Mouse (Mus musculus): ENCODE results near the gene 4933407L21Rik. TPM values are rescaled to one million over a fixed set of nuclear protein-coding genes. Genes with fewer than 3 reads are reported as not detected.

The 4933407L21Rik gene
- polyA plus RNA-seq (2012; ENCODE audit: insufficient read depth, insufficient read length, low replicate concordance, missing spikeins): not detected in 2 replicates

DNA sequence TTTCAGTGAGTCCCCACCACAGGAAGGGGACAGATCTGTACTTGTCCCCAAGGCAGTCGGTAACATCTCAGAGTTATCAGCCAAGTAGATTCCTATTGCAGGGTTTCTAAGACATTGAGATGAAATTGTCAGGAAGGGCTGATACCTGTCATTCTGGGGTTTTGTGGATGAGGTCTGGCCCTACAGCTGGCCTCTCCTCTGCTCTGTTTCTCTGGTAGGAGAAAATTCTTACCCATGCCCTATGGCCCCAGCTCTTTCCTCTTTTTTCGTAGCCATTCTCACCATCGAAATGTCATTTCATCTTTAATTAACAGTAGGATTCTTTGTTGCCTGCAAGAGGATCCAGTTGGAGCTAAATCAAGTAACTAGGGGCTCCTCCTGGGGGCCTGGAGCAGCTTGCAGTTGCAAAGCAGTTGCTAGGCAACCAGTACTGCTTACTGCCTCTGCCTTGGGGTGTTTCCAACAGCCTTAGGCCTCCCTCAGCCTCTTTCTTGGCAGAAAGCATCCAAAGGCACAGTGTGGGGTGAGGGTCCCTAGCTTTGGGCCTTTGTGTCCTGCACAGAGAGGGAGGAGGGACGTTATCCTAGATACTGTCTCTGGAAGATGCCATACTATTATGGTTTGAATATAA, at the start of gene 4933407L21Rik:
4933407L21Rik (plus strand) TSS at position 427 of the 631 bp plus-strand sequence.
- 9% methylated on average over 4 of the region's 4 CpGs for WGBS

DNA sequence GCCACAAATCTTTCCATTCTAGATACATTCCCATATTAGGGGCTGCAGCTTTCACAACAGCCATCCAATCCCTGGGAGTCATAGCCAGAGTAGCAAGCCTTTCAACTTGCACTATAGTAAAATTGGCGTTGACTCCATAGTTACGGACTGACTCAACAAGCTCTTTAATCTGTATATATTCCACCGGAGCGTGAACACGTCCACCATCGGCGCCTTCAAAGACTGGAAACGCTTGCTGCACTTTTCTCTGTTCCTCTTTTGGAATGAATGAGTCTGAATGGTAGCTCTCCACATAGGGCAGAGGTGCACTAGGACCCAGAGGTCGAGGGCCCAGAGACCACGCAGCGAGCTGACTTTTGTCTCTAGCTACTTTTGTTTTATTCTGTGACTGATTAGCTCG, 46.3 kb upstream of the 4933407L21Rik start:
- no peak for TF ChIP-seq POLR2A (IDR thresholded peaks at IDR 0.05; ENCODE audit: insufficient read depth, low read depth, low read length)
- TF ChIP-seq CTCF (IDR thresholded peaks at IDR 0.05; ENCODE audit: insufficient read depth, low read depth, low read length): no peak
- H3K4me1 ChIP-seq (ENCODE audit: control insufficient read depth, insufficient read depth, low read length): no peaks in the 10 kb centered on the region
- H3K27ac ChIP-seq (ENCODE audit: insufficient read depth, low read depth, low read length): no peak overlapping the region
- 91% methylated on average over 12 of the region's 12 CpGs for WGBS
- H3K4me3 ChIP-seq (ENCODE audit: insufficient read depth, low read depth, low read length): no peak overlapping the region

More for the DNA sequence above, at the start of gene 4933407L21Rik:
- Histone ChIP-seq H3K27ac (ENCODE audit: insufficient read depth, low read depth, low read length) (peak within 1 kb of the TSS; percentile 89), H3K4me1 (ENCODE audit: control insufficient read depth, insufficient read depth, low read length) (peaks cover 31% of the 10 kb centered on the region), H3K4me3 (ENCODE audit: insufficient read depth, low read depth, low read length) (peak within 1 kb of the TSS; percentile 4; the same call in 1 of the 2 replicates)
- no peak for TF ChIP-seq POLR2A (IDR thresholded peaks at IDR 0.05; ENCODE audit: insufficient read depth, low read depth, low read length)
- no peak for TF ChIP-seq CTCF (IDR thresholded peaks at IDR 0.05; ENCODE audit: insufficient read depth, low read depth, low read length)

DNA sequence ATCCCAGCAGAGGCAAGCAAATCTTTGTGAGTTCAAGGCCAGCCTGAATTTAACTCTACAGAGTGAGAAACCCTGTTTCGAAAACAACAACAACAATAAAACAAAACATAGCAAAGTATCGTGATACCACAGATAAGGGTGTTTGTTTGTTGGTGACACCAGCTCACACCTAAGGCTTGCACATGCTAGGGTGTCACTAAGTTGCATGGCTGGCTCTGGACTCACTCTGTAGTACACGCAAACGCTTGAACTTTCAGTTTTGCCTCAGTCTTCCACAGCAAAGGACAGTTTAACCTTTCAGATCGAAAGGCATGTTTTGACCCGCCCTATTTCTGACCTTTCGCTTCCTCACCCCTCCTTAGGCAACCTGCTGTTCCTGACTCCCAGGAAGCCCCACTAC, 41.1 kb upstream of the 4933407L21Rik start:
- Histone ChIP-seq H3K4me3 (ENCODE audit: insufficient read depth, low read depth, low read length) (no peak overlapping the region), H3K4me1 (ENCODE audit: control insufficient read depth, insufficient read depth, low read length) (no peaks in the 10 kb centered on the region), H3K27ac (ENCODE audit: insufficient read depth, low read depth, low read length) (no peak overlapping the region)
- 93% methylated on average over 7 of the region's 7 CpGs for WGBS
- TF ChIP-seq CTCF (IDR thresholded peaks at IDR 0.05; ENCODE audit: insufficient read depth, low read depth, low read length): no peak
- TF ChIP-seq POLR2A (IDR thresholded peaks at IDR 0.05; ENCODE audit: insufficient read depth, low read depth, low read length): no peak

DNA sequence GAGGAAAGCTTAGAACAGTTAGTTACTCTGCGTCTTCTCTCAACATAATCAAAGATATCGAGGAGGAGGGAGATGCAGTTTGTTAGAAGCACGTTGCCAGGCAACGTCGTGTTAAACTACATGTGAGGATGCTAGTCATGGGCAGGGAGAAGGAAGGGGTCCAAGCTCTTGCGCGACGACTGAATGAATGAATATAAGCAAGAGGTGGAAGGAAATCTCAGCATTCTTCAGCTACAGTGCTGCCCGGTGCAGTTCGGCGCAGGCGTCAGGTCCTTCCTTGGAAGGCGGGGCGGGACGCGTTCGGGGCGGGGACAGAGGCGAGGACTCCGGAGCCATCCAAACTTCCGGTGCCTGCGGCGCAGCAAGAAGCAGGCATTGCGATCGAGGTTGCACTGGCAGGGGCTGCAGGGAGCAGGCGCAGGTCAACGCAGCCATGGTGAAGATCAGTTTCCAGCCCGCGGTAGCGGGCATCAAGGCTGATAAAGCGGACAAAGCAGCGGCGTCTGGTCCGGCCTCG, 34.0 kb upstream of the 4933407L21Rik start, which contains the start of gene Itm2c:
Itm2c (plus strand) TSS at position 51 of the 517 bp plus-strand sequence.
- WGBS: under 1% methylated on average over 35 of the region's 35 CpGs
- Histone ChIP-seq H3K27ac (ENCODE audit: insufficient read depth, low read depth, low read length) (peak within 1 kb of the TSS; percentile 76), H3K4me3 (ENCODE audit: insufficient read depth, low read depth, low read length) (peak within 1 kb of the TSS; percentile 64), H3K4me1 (ENCODE audit: control insufficient read depth, insufficient read depth, low read length) (peaks cover 25% of the 10 kb centered on the region)
- TF ChIP-seq POLR2A (IDR thresholded peaks at IDR 0.05; ENCODE audit: insufficient read depth, low read depth, low read length) (0 out of 2 replicates have a peak, but pooled peaks have one; percentile 55), CTCF (IDR thresholded peaks at IDR 0.05; ENCODE audit: insufficient read depth, low read depth, low read length) (no peak)

DNA sequence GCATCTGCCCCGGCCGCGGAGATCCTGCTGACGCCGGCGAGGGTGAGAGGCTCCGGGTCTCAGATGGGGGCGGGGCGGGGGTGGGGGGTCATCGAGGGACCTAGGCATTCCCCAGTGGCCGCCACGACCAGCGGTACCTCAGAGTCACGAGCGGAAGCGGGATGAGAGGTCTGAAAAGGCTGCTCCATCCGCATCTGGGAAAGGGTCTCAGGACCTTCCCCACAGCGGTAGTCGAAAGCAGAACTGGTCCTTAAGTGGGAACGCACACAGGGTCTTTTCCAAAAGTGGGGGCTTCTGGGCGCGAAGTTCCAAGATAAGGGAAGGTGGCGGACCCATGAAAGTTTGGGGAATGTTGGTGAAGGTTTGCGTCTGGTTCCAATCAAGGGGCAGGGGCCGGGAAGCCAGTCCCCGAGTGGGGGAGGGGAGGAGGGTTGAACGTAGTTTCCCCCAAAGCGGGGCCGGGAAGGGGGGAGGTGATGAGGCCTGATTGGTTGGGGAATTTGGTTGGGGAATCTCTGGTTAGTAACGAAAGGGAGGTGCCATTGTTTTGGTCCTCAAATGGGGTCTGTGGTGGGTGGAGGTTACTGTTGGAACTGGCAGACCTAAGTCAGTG, 33.4 kb upstream of the 4933407L21Rik start:
- Histone ChIP-seq H3K4me1 (ENCODE audit: control insufficient read depth, insufficient read depth, low read length) (peaks cover 30% of the 10 kb centered on the region), H3K4me3 (ENCODE audit: insufficient read depth, low read depth, low read length) (peak overlapping the region; percentile 64), H3K27ac (ENCODE audit: insufficient read depth, low read depth, low read length) (peak overlapping the region; percentile 76)
- WGBS: under 1% methylated on average over 30 of the region's 30 CpGs
- TF ChIP-seq POLR2A (IDR thresholded peaks at IDR 0.05; ENCODE audit: insufficient read depth, low read depth, low read length) (no peak), CTCF (IDR thresholded peaks at IDR 0.05; ENCODE audit: insufficient read depth, low read depth, low read length) (no peak)

DNA sequence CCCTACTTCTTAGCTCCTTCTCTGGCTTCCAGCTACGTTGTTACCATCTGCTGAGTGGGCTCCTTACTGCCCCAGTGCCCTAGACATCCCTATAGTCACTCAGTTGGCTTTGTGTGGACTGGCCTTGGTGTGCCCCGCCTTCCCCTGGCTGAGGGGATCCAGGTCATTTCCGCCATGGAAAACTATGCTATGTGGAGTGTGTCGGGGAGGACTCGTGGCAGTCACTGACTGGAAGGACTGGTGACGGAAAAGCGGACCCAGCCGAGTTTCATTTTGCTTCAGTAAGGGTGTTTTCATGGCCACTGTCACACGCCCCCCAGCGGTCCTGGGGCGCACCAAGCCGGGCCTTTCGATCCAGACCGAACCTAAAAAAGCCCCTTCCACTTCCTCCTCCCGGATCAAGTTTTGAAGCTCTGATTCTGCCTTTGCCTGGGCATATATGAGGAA, 32.9 kb upstream of the 4933407L21Rik start:
- peak overlapping the region; percentile 76 for H3K27ac ChIP-seq (ENCODE audit: insufficient read depth, low read depth, low read length)
- 2% methylated on average over 15 of the region's 15 CpGs for WGBS
- peaks cover 34% of the 10 kb centered on the region for H3K4me1 ChIP-seq (ENCODE audit: control insufficient read depth, insufficient read depth, low read length)
- TF ChIP-seq POLR2A (IDR thresholded peaks at IDR 0.05; ENCODE audit: insufficient read depth, low read depth, low read length): no peak
- TF ChIP-seq CTCF (IDR thresholded peaks at IDR 0.05; ENCODE audit: insufficient read depth, low read depth, low read length): peak; percentile 65; the same call in 1 of the 2 replicates
- H3K4me3 ChIP-seq (ENCODE audit: insufficient read depth, low read depth, low read length): peak overlapping the region; percentile 64

DNA sequence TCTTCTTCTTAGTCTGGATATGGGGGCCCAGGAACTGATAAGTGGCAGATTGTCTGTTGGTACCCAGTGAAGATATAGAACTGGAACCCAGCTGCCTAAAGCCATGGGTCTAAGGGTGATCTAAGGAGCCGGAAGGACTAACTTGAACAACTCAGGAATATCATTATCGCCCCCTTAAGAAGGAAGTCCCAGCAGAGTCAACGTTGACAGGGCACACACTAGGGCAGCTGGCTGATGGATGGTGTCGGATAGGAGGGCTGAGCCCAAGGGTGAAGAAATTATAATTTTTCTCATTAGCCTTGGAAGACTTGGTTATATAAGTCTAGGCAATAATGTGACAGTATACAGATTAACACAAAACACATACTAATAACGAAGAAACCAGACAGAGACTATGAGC, 32.2 kb upstream of the 4933407L21Rik start:
- peak overlapping the region; percentile 64 for H3K4me3 ChIP-seq (ENCODE audit: insufficient read depth, low read depth, low read length)
- TF ChIP-seq CTCF (IDR thresholded peaks at IDR 0.05; ENCODE audit: insufficient read depth, low read depth, low read length) (no peak), POLR2A (IDR thresholded peaks at IDR 0.05; ENCODE audit: insufficient read depth, low read depth, low read length) (no peak)
- peaks cover 41% of the 10 kb centered on the region for H3K4me1 ChIP-seq (ENCODE audit: control insufficient read depth, insufficient read depth, low read length)
- peak overlapping the region; percentile 76 for H3K27ac ChIP-seq (ENCODE audit: insufficient read depth, low read depth, low read length)
- 29% methylated on average over 5 of the region's 5 CpGs for WGBS

DNA sequence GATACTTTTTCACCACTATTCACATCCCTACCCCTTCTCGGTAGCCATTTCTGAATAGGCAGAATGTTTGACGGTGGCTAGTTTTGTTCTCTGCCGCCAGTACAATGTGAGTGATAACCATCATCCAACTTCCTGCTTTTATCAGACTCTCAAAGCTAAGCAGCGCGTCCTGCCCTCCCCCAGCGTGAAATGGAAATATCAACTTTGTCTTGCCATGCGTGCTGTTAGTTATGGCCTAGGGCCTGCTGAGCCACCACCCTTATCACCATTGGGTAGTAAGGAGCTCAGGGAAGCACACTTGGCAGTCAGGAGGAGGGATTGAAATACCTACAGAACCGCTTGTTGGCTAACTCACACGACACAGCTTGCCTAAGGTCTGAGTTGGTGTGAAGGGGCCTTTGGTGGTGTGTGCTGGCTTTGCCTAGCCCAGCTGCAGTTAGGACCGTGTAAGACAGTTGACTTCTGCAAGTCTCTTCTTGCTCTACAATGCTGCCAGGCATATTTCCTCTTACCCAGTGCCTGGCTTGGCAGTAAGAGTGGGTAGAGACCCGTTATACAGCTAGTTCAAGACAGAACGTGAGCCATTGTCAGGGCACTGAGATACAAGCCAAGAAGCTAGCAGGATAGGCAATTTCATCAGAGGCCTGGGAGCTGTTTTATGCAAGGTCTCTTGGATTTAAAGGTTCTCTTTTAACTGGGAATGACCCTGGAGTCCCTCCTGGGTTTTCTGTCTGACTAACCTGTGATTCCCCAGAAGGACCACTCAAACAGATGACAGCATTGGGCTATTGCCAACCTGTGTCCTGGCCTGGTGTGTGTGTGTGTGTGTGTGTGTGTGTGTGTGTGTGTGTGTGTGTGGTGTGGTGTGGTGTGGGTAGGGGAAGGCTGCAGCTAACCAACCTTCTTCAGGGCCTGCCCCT, 31.2 kb upstream of the 4933407L21Rik start:
- Histone ChIP-seq H3K4me1 (ENCODE audit: control insufficient read depth, insufficient read depth, low read length) (peaks cover 46% of the 10 kb centered on the region), H3K27ac (ENCODE audit: insufficient read depth, low read depth, low read length) (peak overlapping the region; percentile 76), H3K4me3 (ENCODE audit: insufficient read depth, low read depth, low read length) (peak overlapping the region; percentile 36)
- 15% methylated on average over 12 of the region's 12 CpGs for WGBS
- TF ChIP-seq POLR2A (IDR thresholded peaks at IDR 0.05; ENCODE audit: insufficient read depth, low read depth, low read length) (no peak), CTCF (IDR thresholded peaks at IDR 0.05; ENCODE audit: insufficient read depth, low read depth, low read length) (no peak)

Measured in olfactory bulb, adult 2 months (tissue).